Mouse (Mus musculus) forebrain, embryonic 11.5 days (tissue): ENCODE measurements around the gene Sbk1. TPM values are rescaled to one million over a fixed set of nuclear protein-coding genes. Genes with fewer than 3 reads are reported as not detected.

ENCODE experiments used
- ATAC-seq: fragments of 200-750 bp; cut with Nextera tagmentation; replicated peaks from 2 replicates; pipeline ENCODE4 v1.8.0; 2017; ENCODE audit warnings: moderate TSS enrichment; ENCODE audit not compliant: low FRiP score
- DNase-seq: peaks from one replicate; pipeline ENCODE4 v3.0.0-alpha.2; 2017; ENCODE audit warnings: low spot score
- H3K27ac ChIP-seq: fragments of 300-500 bp; sonication (generic); 2 replicates; pipeline ENCODE4 v1.5.1; 2014; ENCODE audit warnings: low read depth, low read length
- H3K27me3 ChIP-seq: fragments of 300-500 bp; sonication (generic); 2 replicates; pipeline ENCODE4 v1.6.1; 2014; ENCODE audit warnings: mild to moderate bottlenecking, low read length, mixed read lengths; ENCODE audit not compliant: control insufficient read depth, insufficient read depth
- H3K36me3 ChIP-seq: fragments of 300-500 bp; sonication (generic); 2 replicates; pipeline ENCODE4 v1.6.1; 2014; ENCODE audit warnings: mild to moderate bottlenecking, low read length, moderate library complexity, mixed read lengths; ENCODE audit not compliant: control insufficient read depth, insufficient read depth
- H3K4me1 ChIP-seq: fragments of 300-500 bp; sonication (generic); replicated peaks from 2 replicates; pipeline ENCODE4 v1.6.1; 2014; ENCODE audit warnings: low read length, mixed read lengths; ENCODE audit not compliant: control insufficient read depth, insufficient read depth
- H3K4me2 ChIP-seq: fragments of 300-500 bp; sonication (generic); 2 replicates; pipeline ENCODE4 v1.6.1; 2014; ENCODE audit warnings: low read depth, mild to moderate bottlenecking, low read length, moderate library complexity, mixed read lengths; ENCODE audit not compliant: severe bottlenecking
- H3K4me3 ChIP-seq: fragments of 300-500 bp; sonication (generic); 2 replicates; pipeline ENCODE4 v1.5.1; 2014; ENCODE audit warnings: low read depth, low read length
- H3K9ac ChIP-seq: fragments of 300-500 bp; sonication (generic); 2 replicates; pipeline ENCODE4 v1.6.1; 2014; ENCODE audit warnings: low read length
- H3K9me3 ChIP-seq: fragments of 300-500 bp; sonication (generic); 2 replicates; pipeline ENCODE4 v1.6.1; 2016; ENCODE audit warnings: low read length, mixed read lengths; ENCODE audit not compliant: control insufficient read depth
- WGBS: fragments of 180-500 bp; shearing (Covaris S2); extraction: QIAGEN DNeasy Blood & Tissue Kit; methylation state at CpG from one replicate; pipeline ENCODE4 v1.1.7; 2014; 5-methylcytosine and 5-hydroxymethylcytosine counted together
- polyA plus RNA-seq: library from polyadenylated mRNA; unstranded; fragments of >200 nt; fragmentation: Nextera tagmentation; extraction: Ambion mirVana; gene quantifications from 2 replicates; pipeline ENCODE4 v1.2.1, GENCODE M21; 2014

Sbk1 gene
- polyA plus RNA-seq, 1 experiment from 2014 or later, result 194 TPM

GRCm38 (mm10) chr7:126274137-126274536, 1.7 kb downstream of the Sbk1 start:
- Histone ChIP-seq H3K9ac (peak overlapping the region; percentile 99), H3K9me3 (no peaks in the 10 kb centered on the region), H3K27ac (peak overlapping the region; percentile 94), H3K36me3 (peaks cover 8% of the 10 kb centered on the region), H3K27me3 (no peaks in the 10 kb centered on the region), H3K4me2 (peak overlapping the region; percentile 74), H3K4me1 (peaks cover 18% of the 10 kb centered on the region), H3K4me3 (peak overlapping the region; percentile 99)
- 8% methylated on average over 3 of the region's 3 CpGs for WGBS
- ATAC-seq, result no peak
- no peak for DNase-seq

GRCm38 (mm10) chr7:126274626-126275025, 2.2 kb downstream of the Sbk1 start:
- Histone ChIP-seq H3K36me3 (peaks cover 8% of the 10 kb centered on the region), H3K4me1 (peaks cover 18% of the 10 kb centered on the region)

GRCm38 (mm10) chr7:126275711-126276110, 3.3 kb downstream of the Sbk1 start:
- 88% methylated on average over 5 of the region's 5 CpGs for WGBS
- Histone ChIP-seq H3K27me3 (no peaks in the 10 kb centered on the region), H3K9ac (no peak overlapping the region), H3K4me1 (peaks cover 18% of the 10 kb centered on the region), H3K9me3 (no peaks in the 10 kb centered on the region), H3K36me3 (peaks cover 8% of the 10 kb centered on the region), H3K4me2 (peak overlapping the region; percentile 74), H3K27ac (no peak overlapping the region), H3K4me3 (peak overlapping the region; percentile 99; the same call in 1 of the 2 replicates)
- no peak for ATAC-seq
- DNase-seq, result no peak

More at GRCm38 (mm10) chr7:126274626-126275025, 2.2 kb downstream of the Sbk1 start:
- Histone ChIP-seq H3K27me3 (no peaks in the 10 kb centered on the region), H3K4me2 (peak overlapping the region; percentile 74), H3K9me3 (no peaks in the 10 kb centered on the region), H3K27ac (peak overlapping the region; percentile 94; the same call in 1 of the 2 replicates), H3K9ac (peak overlapping the region; percentile 99), H3K4me3 (peak overlapping the region; percentile 99)
- no peak for ATAC-seq
- WGBS, result 1% methylated on average over 4 of the region's 4 CpGs
- DNase-seq, result no peak

GRCm38 (mm10) chr7:126276297-126276696, 3.9 kb downstream of the Sbk1 start:
- Histone ChIP-seq H3K4me2 (peak overlapping the region; percentile 74; the same call in 1 of the 2 replicates), H3K36me3 (peaks cover 9% of the 10 kb centered on the region), H3K4me1 (peaks cover 16% of the 10 kb centered on the region), H3K27ac (no peak overlapping the region), H3K4me3 (no peak overlapping the region), H3K27me3 (no peaks in the 10 kb centered on the region), H3K9ac (no peak overlapping the region), H3K9me3 (no peaks in the 10 kb centered on the region)
- ATAC-seq (no peak), DNase-seq (no peak)
- 61% methylated on average over 6 of the region's 6 CpGs for WGBS

GRCm38 (mm10) chr7:126277536-126278295, 5.3 kb downstream of the Sbk1 start:
- WGBS, result 72% methylated on average over 22 of the region's 22 CpGs
- H3K9me3 ChIP-seq, result no peaks in the 10 kb centered on the region
- peaks cover 14% of the 10 kb centered on the region for H3K4me1 ChIP-seq
- no peak for DNase-seq
- no peak overlapping the region for H3K27ac ChIP-seq
- no peaks in the 10 kb centered on the region for H3K27me3 ChIP-seq
- ATAC-seq, result no peak
- H3K4me3 ChIP-seq, result no peak overlapping the region
- no peak overlapping the region for H3K4me2 ChIP-seq
- no peak overlapping the region for H3K9ac ChIP-seq
- H3K36me3 ChIP-seq, result peaks cover 10% of the 10 kb centered on the region

GRCm38 (mm10) chr7:126278799-126279198, 6.4 kb downstream of the Sbk1 start:
- Histone ChIP-seq H3K9ac (no peak overlapping the region), H3K9me3 (no peaks in the 10 kb centered on the region), H3K4me2 (no peak overlapping the region; the same call in 1 of the 2 replicates), H3K4me3 (no peak overlapping the region), H3K36me3 (peaks cover 10% of the 10 kb centered on the region), H3K27ac (no peak overlapping the region), H3K4me1 (peaks cover 14% of the 10 kb centered on the region), H3K27me3 (no peaks in the 10 kb centered on the region)
- ATAC-seq (no peak), DNase-seq (no peak)
- 90% methylated on average over 5 of the region's 5 CpGs for WGBS

- Histone ChIP-seq H3K4me2 (no peak overlapping the region), H3K9ac (no peak overlapping the region), H3K27me3 (no peaks in the 10 kb centered on the region), H3K36me3 (peaks cover 10% of the 10 kb centered on the region), H3K4me3 (no peak overlapping the region), H3K9me3 (no peaks in the 10 kb centered on the region), H3K27ac (no peak overlapping the region), H3K4me1 (peaks cover 12% of the 10 kb centered on the region)
- ATAC-seq, result no peak
- WGBS, result 87% methylated on average over 8 of the region's 8 CpGs
- no peak for DNase-seq
Observed at GRCm38 (mm10) chr7:126279774-126280482, 7.5 kb downstream of the Sbk1 start.

- H3K4me1 ChIP-seq, result peaks cover 4% of the 10 kb centered on the region
Observed at GRCm38 (mm10) chr7:126280696-126281095, 8.3 kb downstream of the Sbk1 start.

More at GRCm38 (mm10) chr7:126280696-126281095, 8.3 kb downstream of the Sbk1 start:
- no peaks in the 10 kb centered on the region for H3K27me3 ChIP-seq
- DNase-seq (no peak), ATAC-seq (no peak)
- 68% methylated on average over 6 of the region's 6 CpGs for WGBS
- H3K27ac ChIP-seq, result no peak overlapping the region
- no peak overlapping the region for H3K4me3 ChIP-seq
- H3K9ac ChIP-seq, result no peak overlapping the region
- H3K9me3 ChIP-seq, result no peaks in the 10 kb centered on the region
- H3K4me2 ChIP-seq, result no peak overlapping the region
- H3K36me3 ChIP-seq, result peaks cover 10% of the 10 kb centered on the region
